Mouse (Mus musculus) CH12F3 (cell line): ENCODE data around the gene Fam205c.

Source experiments
- in situ Hi-C: fragments of 300-500 bp; cut with MboI; formaldehyde crosslinking; loops from 2 replicates; pipeline ENCODE4 v1.14.3; 2020; ENCODE audit warnings: low sequenced_read_pairs

Gene Fam205c

GRCm38 (mm10) chr4:42874134-42874533 lies at the start of gene Fam205c:
Gene Fam205c, minus strand, starts transcription at chr4:42874234.
- in situ Hi-C loops, result loop anchor here (5.0 kb wide), 1 partner anchor 88 kb away; no protein-coding TSS in a partner anchor

GRCm38 (mm10) chr4:42922461-42922860 lies 48.4 kb upstream of the Fam205c start:
- in situ Hi-C loops, result no loop called here

DNA sequence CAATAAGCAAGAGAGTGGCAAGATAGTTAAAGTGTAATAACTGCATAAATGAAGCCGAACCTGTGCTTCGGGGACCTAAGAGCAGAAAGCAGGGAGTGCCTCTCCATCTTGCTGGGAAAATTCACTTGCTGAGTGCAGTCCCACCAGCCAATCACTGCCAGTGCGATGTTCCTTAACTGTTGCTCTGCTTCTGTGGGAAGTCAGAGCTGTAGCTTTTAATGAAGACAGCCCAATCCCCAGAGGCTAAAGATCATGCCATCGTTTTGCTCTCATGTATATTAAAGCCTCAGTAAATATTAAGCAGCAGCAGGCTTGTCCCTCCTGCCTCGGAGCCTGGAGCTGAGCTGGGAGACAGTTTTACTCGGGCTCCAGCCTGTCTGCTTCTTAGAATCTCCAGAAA lies 48.0 kb upstream of the Fam205c start:
- in situ Hi-C loops, result no loop called here

- in situ Hi-C loops, result no loop called here
These were observed 47.5 kb upstream of the Fam205c start for GRCm38 (mm10) chr4:42921536-42921935.

GRCm38 (mm10) chr4:42920726-42921125 lies 46.7 kb upstream of the Fam205c start:
- in situ Hi-C loops, result no loop called here

DNA sequence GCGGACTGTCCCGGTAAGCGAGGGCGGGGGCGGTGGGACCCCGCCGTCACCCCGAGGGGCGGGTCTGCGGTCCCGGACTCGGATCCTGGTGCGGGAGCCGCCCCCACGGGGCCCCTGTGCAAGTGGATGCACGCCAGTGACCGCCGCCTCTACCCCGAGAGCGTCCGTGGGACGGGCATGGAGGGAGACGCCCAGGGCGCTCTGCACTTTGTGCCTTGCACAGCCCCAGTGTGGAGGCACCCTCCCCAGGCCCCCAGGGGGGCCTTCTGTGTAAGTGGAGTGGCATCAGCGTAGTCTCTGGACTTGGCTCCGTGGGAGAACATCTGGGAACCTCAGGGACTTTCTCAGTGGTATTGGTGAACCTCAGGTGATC lies 43.4 kb upstream of the Fam205c start:
- in situ Hi-C loops, result no loop called here

GRCm38 (mm10) chr4:42916617-42917401 lies 42.8 kb upstream of the Fam205c start, which contains the start of gene Phf24:
Gene Phf24, plus strand, starts transcription at chr4:42916660.
- in situ Hi-C loops, result no loop called here

GRCm38 (mm10) chr4:42915966-42916365 lies 41.9 kb upstream of the Fam205c start:
- in situ Hi-C loops, result no loop called here

DNA sequence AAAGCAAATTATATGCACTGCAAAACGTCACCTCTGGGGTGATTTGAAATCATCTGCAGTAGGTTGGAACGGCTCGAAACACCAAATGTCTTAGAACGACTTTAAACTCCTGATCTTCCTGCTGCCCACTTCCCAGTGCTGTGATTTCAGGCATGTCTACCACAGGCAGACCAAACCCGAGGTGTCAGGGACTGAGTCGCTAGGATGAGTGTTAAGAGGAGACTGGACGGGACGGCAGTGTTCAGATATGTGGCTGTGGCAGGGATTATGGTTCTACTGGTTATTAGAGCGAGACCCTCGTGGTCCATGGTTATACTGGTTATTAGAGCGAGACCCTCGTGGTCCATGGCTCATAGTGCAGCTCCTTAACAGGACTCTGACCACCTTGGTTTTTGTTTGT lies 41.3 kb upstream of the Fam205c start:
- in situ Hi-C loops, result no loop called here

- in situ Hi-C loops, result no loop called here
These were observed 39.4 kb upstream of the Fam205c start for GRCm38 (mm10) chr4:42913391-42913790.

- in situ Hi-C loops, result no loop called here
These were observed 30.9 kb upstream of the Fam205c start for GRCm38 (mm10) chr4:42904966-42905365.

DNA sequence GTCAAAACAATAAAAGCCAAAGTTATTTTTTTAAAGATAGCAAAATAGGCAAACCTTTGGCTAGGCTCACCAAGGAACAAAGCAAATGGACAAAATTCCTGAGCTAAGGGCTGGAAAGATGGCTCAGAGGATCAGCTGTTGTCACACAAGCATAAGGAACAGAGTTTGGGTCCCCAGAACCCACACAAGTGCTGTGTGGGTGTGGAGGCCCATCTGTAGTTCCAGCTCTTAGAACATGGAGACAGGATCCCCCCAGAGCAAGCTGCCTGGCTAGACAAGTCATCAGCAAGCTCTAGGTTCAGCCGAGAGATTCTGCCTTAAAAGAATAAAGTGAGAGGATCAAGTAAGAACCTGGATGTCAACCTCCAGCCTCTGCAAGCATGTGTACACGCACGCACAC lies 30.5 kb upstream of the Fam205c start:
- in situ Hi-C loops, result no loop called here

- in situ Hi-C loops, result no loop called here
These were observed 29.9 kb upstream of the Fam205c start for GRCm38 (mm10) chr4:42903942-42904341.

DNA sequence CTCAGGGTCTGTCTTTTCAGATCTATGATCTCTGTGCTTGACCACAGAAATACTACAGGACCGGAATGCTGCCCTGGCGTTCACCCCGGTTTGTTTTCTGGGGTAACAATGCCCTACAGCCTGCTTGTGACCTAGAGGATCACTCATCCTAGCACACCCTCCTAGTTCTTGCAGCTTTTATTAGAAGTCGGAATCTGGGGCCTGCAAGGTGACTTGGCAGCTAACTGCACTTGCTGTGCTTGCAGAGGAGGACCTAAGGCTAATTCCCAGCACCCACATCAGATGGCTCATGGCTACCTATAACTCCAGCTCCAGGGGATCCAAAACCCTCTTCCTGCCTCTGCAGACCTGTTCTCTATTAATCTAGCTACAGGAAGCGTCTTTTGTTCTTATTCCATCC lies 28.7 kb upstream of the Fam205c start:
- in situ Hi-C loops, result no loop called here

- in situ Hi-C loops, result no loop called here
These were observed 28.1 kb upstream of the Fam205c start for GRCm38 (mm10) chr4:42902174-42902573.

- in situ Hi-C loops, result no loop called here
These were observed 26.8 kb upstream of the Fam205c start for GRCm38 (mm10) chr4:42900878-42901277.

DNA sequence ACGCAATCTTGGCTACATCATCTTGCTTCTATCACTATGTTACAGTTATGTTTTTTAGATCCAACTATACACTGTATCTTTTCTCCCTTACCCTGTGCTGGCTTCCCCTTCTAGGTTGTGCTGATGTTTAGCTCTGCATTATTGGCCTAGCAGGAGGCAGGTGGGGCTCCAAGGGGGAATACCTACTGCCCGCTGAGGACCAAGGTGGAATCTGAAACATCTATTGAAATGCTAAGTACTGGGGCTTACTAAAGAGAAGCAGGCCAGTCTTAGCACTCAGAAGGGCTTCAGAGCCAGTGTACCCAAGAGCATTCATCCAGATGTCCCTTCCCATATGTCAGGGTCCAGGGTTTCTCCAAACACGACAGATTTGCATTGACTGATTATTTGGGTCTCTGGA lies 24.9 kb upstream of the Fam205c start:
- in situ Hi-C loops, result no loop called here

GRCm38 (mm10) chr4:42895118-42895517 lies 21.1 kb upstream of the Fam205c start:
- in situ Hi-C loops, result no loop called here

- in situ Hi-C loops, result no loop called here
These were observed 17.1 kb upstream of the Fam205c start for GRCm38 (mm10) chr4:42891176-42891575.

- in situ Hi-C loops, result no loop called here
These were observed 14.8 kb upstream of the Fam205c start for GRCm38 (mm10) chr4:42888806-42889205.

DNA sequence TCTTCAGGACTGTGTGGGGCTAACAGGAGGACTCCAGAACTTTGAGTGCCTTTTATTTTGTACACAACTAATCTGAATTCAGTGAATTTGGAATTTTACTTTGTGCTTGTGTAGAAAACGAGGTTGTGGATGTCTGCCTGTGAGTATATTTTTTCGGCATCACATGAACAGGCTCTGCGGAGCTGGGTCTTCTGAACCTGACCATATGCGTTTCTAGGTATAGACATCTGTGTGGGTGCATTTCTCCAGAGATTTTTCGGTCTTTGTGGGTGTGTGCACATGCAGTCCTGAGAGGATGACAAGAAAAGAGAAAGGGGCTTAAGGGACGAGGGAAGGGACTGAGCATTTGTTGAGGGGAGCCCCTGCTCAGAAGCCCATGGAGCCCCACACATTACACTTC lies 12.9 kb upstream of the Fam205c start:
- in situ Hi-C loops, result no loop called here

DNA sequence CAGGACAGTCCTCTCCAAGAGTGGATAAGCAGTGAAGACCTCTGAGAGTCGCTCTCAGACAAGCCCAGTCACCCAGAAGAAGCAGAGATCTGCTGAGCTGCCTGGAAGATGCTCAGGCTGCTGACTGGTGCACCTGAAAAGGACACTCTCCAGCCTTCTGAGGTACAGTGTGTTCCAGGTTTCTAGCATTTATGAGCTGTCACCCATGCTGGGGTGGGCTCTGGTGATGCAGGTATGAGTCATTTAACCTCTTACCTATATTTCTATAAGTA lies 6.6 kb upstream of the Fam205c start:
- in situ Hi-C loops, result no loop called here
